Mouse (Mus musculus) lung, embryonic 14.5 days (tissue): ENCODE results near the gene Stk4. TPM values are rescaled to one million over a fixed set of nuclear protein-coding genes. Genes with fewer than 3 reads are reported as not detected.
A peak's percentile ranks its signal among the peaks of the same experiment; 100 is the strongest.
"Not testable (repeated sequence)": the region's sequence is repeated elsewhere in the genome, so short reads cannot be mapped to it uniquely, and the experiment has no call there.

Experiments used
- ATAC-seq: fragments of 200-750 bp; cut with Nextera tagmentation; 2 replicates; pipeline ENCODE4 v1.8.0; 2017; ENCODE audit warnings: mild to moderate bottlenecking, moderate TSS enrichment, moderate library complexity; ENCODE audit not compliant: insufficient read depth
- DNase-seq: peaks from one replicate; pipeline ENCODE4 v3.0.0-alpha.2; 2015
- H3K27ac ChIP-seq: fragments of 300-500 bp; sonication (generic); 2 replicates; pipeline ENCODE4 v1.5.1; 2014; ENCODE audit warnings: low read depth, mild to moderate bottlenecking, moderate library complexity
- H3K27me3 ChIP-seq: fragments of 300-500 bp; sonication (generic); 2 replicates; pipeline ENCODE4 v1.6.1; 2014; ENCODE audit warnings: low read length, control low read depth; ENCODE audit not compliant: insufficient read depth
- H3K36me3 ChIP-seq: fragments of 300-500 bp; sonication (generic); 2 replicates; pipeline ENCODE4 v1.6.1; 2014; ENCODE audit warnings: control low read depth; ENCODE audit not compliant: insufficient read depth
- H3K4me1 ChIP-seq: fragments of 300-500 bp; sonication (generic); 2 replicates; pipeline ENCODE4 v1.6.1; 2014; ENCODE audit warnings: antibody characterized with exemption, control low read depth; ENCODE audit not compliant: insufficient read depth
- H3K4me2 ChIP-seq: fragments of 300-500 bp; sonication (generic); 2 replicates; pipeline ENCODE4 v1.6.1; 2014; ENCODE audit warnings: mild to moderate bottlenecking
- H3K4me3 ChIP-seq: fragments of 300-500 bp; sonication (generic); 2 replicates; pipeline ENCODE4 v1.5.1; 2014; ENCODE audit warnings: low read depth, low read length
- H3K9ac ChIP-seq: fragments of 300-500 bp; sonication (generic); 2 replicates; pipeline ENCODE4 v1.6.1; 2014
- H3K9me3 ChIP-seq: fragments of 300-500 bp; sonication (generic); 2 replicates; pipeline ENCODE4 v1.6.1; 2016; ENCODE audit warnings: low read depth, low read length, control low read depth
- CTCF ChIP-seq: IDR thresholded peaks from 2 replicates; pipeline ENCODE4 v1.5.1; 2016; ENCODE audit warnings: antibody characterized with exemption, low read depth
- WGBS: fragments of 180-500 bp; shearing (Covaris S2); extraction: QIAGEN DNeasy Blood & Tissue Kit; methylation state at CpG from one replicate; pipeline ENCODE4 v1.1.7; 2014; 5-methylcytosine and 5-hydroxymethylcytosine counted together
- polyA plus RNA-seq: library from polyadenylated mRNA; unstranded; fragments of >200 nt; fragmentation: Nextera tagmentation; extraction: Ambion mirVana; gene quantifications from 2 replicates; pipeline ENCODE4 v1.2.1, GENCODE M21; 2014

Gene Stk4
- polyA plus RNA-seq, 1 experiment from 2014 or later: 33.7 TPM

DNA sequence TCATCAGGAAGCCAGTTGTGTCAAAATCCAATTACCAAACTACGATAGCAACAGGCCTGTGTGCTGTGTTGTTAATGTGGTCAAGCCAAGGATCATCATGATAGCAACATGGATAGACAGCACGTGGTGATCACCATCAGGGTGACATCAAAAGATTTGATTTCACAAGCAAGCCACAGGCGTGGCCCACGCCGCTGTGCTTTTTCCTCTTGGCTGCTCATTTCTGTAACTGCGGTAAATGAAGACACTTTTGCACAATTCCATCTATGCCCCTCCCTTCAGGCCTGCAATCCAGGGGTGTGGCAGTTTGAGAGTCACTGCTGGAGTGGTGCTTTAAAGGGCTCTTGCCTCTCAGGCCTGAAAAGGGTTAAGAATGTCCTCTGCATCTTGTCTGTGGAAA, 29.2 kb upstream of the Stk4 start:
- no peak overlapping the region for H3K27ac ChIP-seq
- H3K4me1 ChIP-seq: no peaks in the 10 kb centered on the region
- WGBS: 78% methylated on average over 6 of the region's 6 CpGs
- no peak for DNase-seq
- H3K4me2 ChIP-seq: no peak overlapping the region
- H3K4me3 ChIP-seq: no peak overlapping the region
- no peak for ATAC-seq
- no peaks in the 10 kb centered on the region for H3K9me3 ChIP-seq
- no peaks in the 10 kb centered on the region for H3K27me3 ChIP-seq
- no peak overlapping the region for H3K9ac ChIP-seq
- TF ChIP-seq CTCF: no peak
- H3K36me3 ChIP-seq: no peaks in the 10 kb centered on the region

DNA sequence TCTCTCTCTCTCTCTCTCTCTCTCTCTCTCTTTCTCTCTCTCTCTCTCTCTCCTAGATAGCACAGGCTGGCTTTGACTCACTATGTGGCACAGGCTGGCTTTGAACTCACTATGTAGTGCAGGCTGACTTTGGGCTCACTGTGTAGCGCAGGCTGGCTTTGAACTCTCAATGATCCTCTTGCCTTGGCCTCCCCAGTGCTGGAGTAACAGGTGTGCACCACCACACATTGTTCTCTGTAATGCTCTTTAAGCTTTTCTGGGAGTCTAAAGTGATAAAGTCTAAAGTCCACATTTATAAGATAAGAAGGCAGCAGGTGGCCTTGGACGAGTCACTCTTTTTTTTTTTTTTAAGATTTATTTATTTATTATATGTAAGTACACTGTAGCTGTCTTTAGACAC, 28.6 kb upstream of the Stk4 start:
- 63% methylated on average over 2 of the region's 2 CpGs for WGBS
- Histone ChIP-seq H3K27me3 (no peaks in the 10 kb centered on the region), H3K4me1 (no peaks in the 10 kb centered on the region), H3K4me3 (no peak overlapping the region), H3K27ac (no peak overlapping the region), H3K36me3 (no peaks in the 10 kb centered on the region), H3K4me2 (no peak overlapping the region), H3K9me3 (no peaks in the 10 kb centered on the region), H3K9ac (no peak overlapping the region)
- TF ChIP-seq CTCF: no peak
- DNase-seq (no peak), ATAC-seq (no peak)

DNA sequence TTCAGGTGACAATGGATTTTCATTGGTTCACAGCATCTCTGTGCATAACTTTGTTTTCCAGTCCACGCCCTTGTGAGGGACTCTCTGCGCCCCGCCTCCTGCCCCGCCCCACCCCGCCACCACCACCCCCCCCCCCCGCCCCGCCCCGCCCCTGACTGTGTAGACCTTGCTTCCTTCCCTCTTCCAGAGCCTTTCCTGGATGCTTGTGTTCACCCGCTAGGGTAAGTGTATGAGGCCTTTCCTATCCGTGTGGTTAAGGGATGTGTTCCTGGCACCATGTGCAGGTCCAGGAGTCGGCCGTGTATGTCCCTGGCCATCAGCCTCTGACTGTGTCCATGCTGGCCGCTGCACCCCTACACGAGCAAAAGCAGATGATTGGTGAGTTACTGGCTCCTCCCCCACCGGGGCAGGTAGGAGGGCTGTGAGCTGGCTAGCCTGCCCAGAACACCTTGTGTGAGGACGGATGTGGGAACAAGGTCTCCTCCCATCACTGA, 22.9 kb upstream of the Stk4 start:
- TF ChIP-seq CTCF: no peak
- Histone ChIP-seq H3K27me3 (no peaks in the 10 kb centered on the region), H3K4me1 (no peaks in the 10 kb centered on the region), H3K27ac (no peak overlapping the region), H3K9ac (no peak overlapping the region), H3K4me3 (peak overlapping the region; percentile 12; the same call in 1 of the 2 replicates), H3K9me3 (no peaks in the 10 kb centered on the region), H3K36me3 (peaks cover 11% of the 10 kb centered on the region; the same call in 1 of the 2 replicates), H3K4me2 (peak overlapping the region; percentile 57)
- ATAC-seq (peak; percentile 65), DNase-seq (peak; percentile 37)
- 6% methylated on average over 13 of the region's 16 CpGs for WGBS

DNA sequence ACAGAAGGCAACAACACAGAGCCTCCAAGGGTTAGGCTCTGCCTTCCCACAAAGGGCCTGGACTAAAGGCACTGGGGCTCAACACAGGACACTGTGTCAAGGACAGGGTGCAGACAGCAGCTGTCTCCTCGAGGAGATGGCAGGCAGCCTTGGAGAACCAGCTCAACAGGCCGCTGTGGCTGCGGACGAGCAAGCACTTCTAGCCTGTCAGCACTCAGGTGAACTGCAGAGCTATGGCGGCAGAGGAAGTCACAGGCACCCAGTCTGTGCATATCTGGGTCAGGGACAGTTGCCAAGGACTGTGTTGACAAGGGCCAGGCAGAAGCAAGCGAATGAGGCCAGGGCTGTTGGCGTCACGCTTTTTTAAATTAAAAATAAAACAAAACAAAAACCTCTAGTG, 16.4 kb upstream of the Stk4 start:
- H3K9me3 ChIP-seq: no peaks in the 10 kb centered on the region
- ATAC-seq (no peak), DNase-seq (no peak)
- no peaks in the 10 kb centered on the region for H3K27me3 ChIP-seq
- H3K4me3 ChIP-seq: no peak overlapping the region
- no peak overlapping the region for H3K9ac ChIP-seq
- peaks cover 67% of the 10 kb centered on the region for H3K36me3 ChIP-seq
- WGBS: 81% methylated on average over 8 of the region's 8 CpGs
- no peak for TF ChIP-seq CTCF
- H3K4me2 ChIP-seq: no peak overlapping the region
- no peaks in the 10 kb centered on the region for H3K4me1 ChIP-seq
- no peak overlapping the region for H3K27ac ChIP-seq

DNA sequence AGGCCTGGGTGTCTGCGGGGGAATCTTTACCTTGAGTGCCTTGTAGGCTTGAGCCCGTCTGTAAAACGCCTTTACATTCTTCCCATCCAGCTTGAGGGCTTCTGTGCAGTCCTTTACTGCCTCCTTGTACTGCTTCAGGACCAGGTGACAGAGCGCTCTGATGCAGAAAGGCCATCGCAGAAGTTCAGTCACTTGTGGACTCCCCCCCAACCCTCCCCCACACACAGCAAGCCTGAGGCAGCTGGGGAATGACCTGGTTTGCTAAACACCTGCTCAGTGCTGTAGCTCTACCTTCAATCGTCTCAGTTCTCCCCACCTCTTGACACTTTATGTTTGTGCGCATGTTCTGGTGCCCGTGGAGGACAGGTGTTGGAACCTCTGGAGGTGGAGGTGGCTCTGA, 15.5 kb upstream of the Stk4 start:
- Histone ChIP-seq H3K36me3 (peaks cover 76% of the 10 kb centered on the region), H3K4me1 (no peaks in the 10 kb centered on the region), H3K9me3 (no peaks in the 10 kb centered on the region), H3K4me3 (no peak overlapping the region), H3K27me3 (no peaks in the 10 kb centered on the region), H3K27ac (no peak overlapping the region), H3K4me2 (no peak overlapping the region), H3K9ac (no peak overlapping the region)
- DNase-seq: no peak
- no peak for TF ChIP-seq CTCF
- ATAC-seq: no peak
- WGBS: 87% methylated on average over 8 of the region's 8 CpGs

DNA sequence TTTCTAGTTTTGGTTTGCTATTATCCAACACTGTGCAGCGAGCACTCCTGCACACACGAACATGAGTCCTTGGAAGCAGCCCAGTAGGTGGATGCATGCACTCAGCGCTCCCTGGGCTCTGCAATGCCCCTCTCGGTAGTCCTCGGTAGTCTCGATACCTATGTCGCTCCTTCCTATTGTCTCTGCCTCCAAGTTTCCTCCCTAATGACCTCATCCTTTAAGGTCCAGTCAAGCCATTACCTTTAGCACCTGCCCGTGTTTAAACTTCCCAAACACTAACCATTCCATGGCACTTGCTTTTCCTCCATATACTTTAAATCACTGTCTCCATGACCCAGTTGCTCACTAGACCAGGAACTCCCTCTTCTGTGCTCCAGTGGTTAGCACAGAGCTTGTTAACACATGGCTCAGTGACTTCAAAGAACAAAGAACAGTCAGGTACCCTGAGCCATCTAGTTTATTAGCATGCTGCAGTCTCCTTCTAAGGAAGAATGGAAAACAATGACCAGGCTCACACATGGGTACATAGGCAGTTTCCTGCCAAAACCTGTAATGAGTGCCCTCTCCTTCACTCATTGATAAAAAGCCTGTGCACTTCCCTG, 10.4 kb upstream of the Stk4 start:
- no peak for TF ChIP-seq CTCF
- peaks cover 87% of the 10 kb centered on the region for H3K36me3 ChIP-seq
- H3K9me3 ChIP-seq: no peaks in the 10 kb centered on the region
- H3K9ac ChIP-seq: no peak overlapping the region
- ATAC-seq (no peak), DNase-seq (no peak)
- 89% methylated on average over 8 of the region's 8 CpGs for WGBS
- H3K27me3 ChIP-seq: no peaks in the 10 kb centered on the region
- H3K4me3 ChIP-seq: no peak overlapping the region
- no peaks in the 10 kb centered on the region for H3K4me1 ChIP-seq
- no peak overlapping the region for H3K4me2 ChIP-seq
- no peak overlapping the region for H3K27ac ChIP-seq

DNA sequence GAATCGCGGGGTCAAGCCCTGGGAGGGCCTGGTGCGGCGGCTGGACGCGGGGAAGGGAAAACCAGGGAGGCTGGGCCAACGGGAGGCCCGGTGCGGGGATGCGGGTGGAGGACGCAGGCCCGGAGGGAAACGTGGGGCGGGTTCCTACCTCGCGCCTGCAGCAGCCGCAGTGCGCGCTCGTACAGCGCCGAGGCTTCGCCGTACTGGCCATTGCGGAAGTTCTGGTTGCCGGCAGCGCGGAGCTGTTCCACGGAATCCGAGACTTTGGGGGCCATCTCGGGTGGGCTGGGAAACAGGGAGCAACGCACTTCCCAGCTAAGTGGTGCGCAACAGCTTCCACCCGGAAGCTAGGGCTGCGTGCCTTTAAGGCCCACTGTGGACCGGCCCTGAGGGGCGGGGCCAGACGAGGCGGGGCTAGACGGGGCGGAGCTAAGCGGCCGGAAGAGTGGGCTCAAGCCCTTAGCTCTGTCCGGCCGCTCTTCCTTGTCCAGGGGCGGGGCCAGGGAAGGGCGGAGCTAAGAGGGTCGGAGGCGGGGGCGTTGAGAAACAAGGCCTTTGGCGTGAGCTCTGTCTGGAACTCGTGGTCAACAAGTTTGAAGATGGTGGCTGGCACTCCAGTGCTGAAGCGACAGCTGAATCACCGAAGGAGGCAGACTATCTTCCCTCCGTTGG, 779 bp downstream of the Stk4 start, which contains the start of gene Tomm34:
Gene Tomm34, minus strand, starts transcription at position 405 of the 672 bp plus-strand sequence.
- H3K36me3 ChIP-seq: peaks cover 10% of the 10 kb centered on the region; the same call in 1 of the 2 replicates
- H3K4me2 ChIP-seq: peak within 1 kb of the TSS; percentile 94
- peak; percentile 98 for DNase-seq
- peak within 1 kb of the TSS; percentile 82 for H3K27ac ChIP-seq
- under 1% methylated on average over 53 of the region's 55 CpGs for WGBS
- H3K9me3 ChIP-seq: no peaks in the 10 kb centered on the region
- peak within 1 kb of the TSS; percentile 85 for H3K9ac ChIP-seq
- H3K4me1 ChIP-seq: peaks cover 11% of the 10 kb centered on the region
- no peak for TF ChIP-seq CTCF
- H3K4me3 ChIP-seq: peak within 1 kb of the TSS; percentile 88
- peak; percentile 97 for ATAC-seq
- H3K27me3 ChIP-seq: no peaks in the 10 kb centered on the region

DNA sequence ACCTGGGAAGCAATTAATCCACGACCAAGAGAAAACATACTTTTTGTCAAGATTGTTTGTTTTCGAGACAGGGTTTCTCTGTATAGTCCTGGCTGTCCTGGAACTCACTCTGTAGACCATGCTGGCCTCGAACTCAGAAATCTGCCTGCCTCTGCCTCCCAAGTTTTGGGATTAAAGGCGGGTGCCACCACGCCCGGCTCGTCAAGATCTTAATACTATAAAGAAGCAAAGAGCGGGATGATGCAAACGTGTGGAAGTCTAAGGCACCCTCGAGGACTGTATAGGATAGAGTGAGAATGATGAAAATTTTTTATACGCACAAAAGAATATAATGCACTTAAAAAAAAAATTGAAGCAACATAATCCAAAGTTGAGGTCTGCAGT, 1.3 kb downstream of the Stk4 start:
- Histone ChIP-seq H3K4me1 (peaks cover 11% of the 10 kb centered on the region), H3K27ac (peak overlapping the region; percentile 69; the same call in 1 of the 2 replicates), H3K4me2 (peak overlapping the region; percentile 94), H3K4me3 (peak overlapping the region; percentile 88; the same call in 1 of the 2 replicates)
- not testable (repeated sequence) for H3K9ac ChIP-seq, DNase-seq, H3K27me3 ChIP-seq, H3K9me3 ChIP-seq, H3K36me3 ChIP-seq
- 0 out of 2 replicates have a peak, but pooled peaks have one; percentile 0 for ATAC-seq
- WGBS: 73% methylated on average over 11 of the region's 11 CpGs
